Mouse (Mus musculus): ENCODE data around the gene Abcc8. TPM values are rescaled to one million over a fixed set of nuclear protein-coding genes. Genes with fewer than 3 reads are reported as not detected.

Abcc8 gene
- total and polyA plus RNA-seq, 3 experiments, result not detected

DNA sequence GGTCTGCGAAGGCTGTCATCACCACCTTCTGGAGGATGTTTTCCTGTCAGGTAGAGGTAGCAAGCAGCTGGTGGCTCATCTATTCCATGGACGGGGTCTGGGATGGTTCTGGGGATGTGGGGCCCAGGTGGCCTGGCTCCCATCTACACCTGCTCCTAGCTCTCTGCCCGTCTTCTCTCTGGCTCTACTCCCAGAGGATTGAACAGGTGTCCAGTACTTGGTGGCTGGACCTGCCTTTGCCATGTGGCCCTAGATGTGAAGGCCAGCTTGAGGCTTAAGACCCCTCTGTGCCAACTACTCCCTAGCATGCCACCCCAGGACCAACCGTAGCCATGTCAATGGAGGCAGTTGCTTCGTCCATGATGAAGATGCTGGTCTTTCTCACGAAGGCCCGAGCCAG, 74.3 kb downstream of the Abcc8 start:
- Histone ChIP-seq H3K9me3 (replicated peaks; ENCODE audit: low read length) (no peaks in the 10 kb centered on the region), H3K27me3 (replicated peaks) (peaks cover 82% of the 10 kb centered on the region), H3K9ac (ENCODE audit: insufficient read depth, low read depth) (no peak overlapping the region), H3K79me2 (replicated peaks; ENCODE audit: control insufficient read depth, extremely low read depth, insufficient read depth, poor library complexity, severe bottlenecking) (no peaks in the 10 kb centered on the region), H3K4me3 (replicated peaks in 1 of 3; ENCODE audit: low read depth in 2 of 3, low read length in 2 of 3, poor library complexity in 1 of 3) (no peak overlapping the region), H3K4me2 (ENCODE audit: insufficient read depth, low read depth, poor library complexity, severe bottlenecking) (no peak overlapping the region), H3K36me3 (replicated peaks in 1 of 2; ENCODE audit: control insufficient read depth in 1 of 2, insufficient read depth in 1 of 2, low read length in 1 of 2) (no peaks in the 10 kb centered on the region), H3K27ac (ENCODE audit: insufficient read depth, low read depth) (no peak overlapping the region), H3K4me1 (ENCODE audit: control insufficient read depth in 1 of 2, insufficient read depth in 2 of 2) (no peaks in the 10 kb centered on the region)
- in situ Hi-C loops (cut with MboI; ENCODE audit: low pct_ligation_motif_present, low pct_unique_long_range_greater_than_20kb, low sequenced_read_pairs), result no loop called here
- TF ChIP-seq ELF1 (IDR thresholded peaks at IDR 0.05; ENCODE audit: low read depth, low read length), result no peak
- dilution Hi-C loops (cut with MboI; ENCODE audit: extremely low pct_ligation_motif_present, extremely low pct_unique_long_range_greater_than_20kb, low sequenced_read_pairs), result no loop called here
- DNase-seq (ENCODE audit: extremely low read depth), result no peak

DNA sequence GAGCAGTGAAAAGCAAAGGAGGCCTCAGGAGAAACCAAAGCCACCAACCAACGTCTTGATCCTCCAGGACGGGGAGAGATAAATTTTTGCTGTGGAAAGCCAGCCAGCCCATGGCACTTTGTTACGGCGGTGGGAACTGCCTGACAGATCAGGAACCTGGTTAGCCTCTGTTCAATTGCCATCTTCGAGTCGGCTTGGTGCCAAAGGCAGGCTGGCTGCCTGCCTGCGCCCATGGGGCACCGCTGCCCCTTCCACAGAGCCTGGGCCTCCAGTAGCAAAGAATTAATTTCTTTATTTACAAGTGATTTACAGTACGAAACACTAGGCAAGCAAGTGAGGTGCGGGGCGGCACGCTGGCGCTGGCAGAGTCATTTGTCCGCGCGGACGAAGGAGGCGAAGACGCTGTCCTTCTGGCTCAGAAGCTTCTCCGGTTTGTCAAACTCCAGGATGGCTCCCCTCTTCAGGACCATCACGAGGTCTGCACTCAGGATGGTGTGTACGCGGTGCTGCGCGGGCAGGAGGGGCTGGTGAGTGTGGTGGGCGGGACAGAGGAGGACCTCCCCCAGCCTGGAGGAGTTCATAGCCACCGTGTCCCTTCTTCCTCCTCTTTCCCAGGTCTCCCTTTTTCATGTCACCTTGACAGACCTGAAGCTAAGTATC, 75.4 kb downstream of the Abcc8 start:
- DNase-seq (ENCODE audit: extremely low read depth), result no peak
- Histone ChIP-seq H3K79me2 (replicated peaks; ENCODE audit: control insufficient read depth, extremely low read depth, insufficient read depth, poor library complexity, severe bottlenecking) (no peaks in the 10 kb centered on the region), H3K27ac (ENCODE audit: insufficient read depth, low read depth) (no peak overlapping the region), H3K9ac (ENCODE audit: insufficient read depth, low read depth) (no peak overlapping the region), H3K4me1 (ENCODE audit: control insufficient read depth in 1 of 2, insufficient read depth in 2 of 2) (no peaks in the 10 kb centered on the region), H3K36me3 (replicated peaks in 1 of 2; ENCODE audit: control insufficient read depth in 1 of 2, insufficient read depth in 1 of 2, low read length in 1 of 2) (no peaks in the 10 kb centered on the region), H3K9me3 (replicated peaks; ENCODE audit: low read length) (no peaks in the 10 kb centered on the region), H3K27me3 (replicated peaks) (peaks cover 84% of the 10 kb centered on the region), H3K4me3 (replicated peaks in 1 of 3; ENCODE audit: low read depth in 2 of 3, low read length in 2 of 3, poor library complexity in 1 of 3) (no peak overlapping the region), H3K4me2 (ENCODE audit: insufficient read depth, low read depth, poor library complexity, severe bottlenecking) (no peak overlapping the region)
- TF ChIP-seq ZC3H11A (IDR thresholded peaks at IDR 0.05; ENCODE audit: low read depth, low read length) (no peak), RCOR1 (conservative IDR thresholded peaks at IDR 0.05; ENCODE audit: low read depth, low read length) (no peak), HCFC1 (IDR thresholded peaks at IDR 0.05; ENCODE audit: low read depth, low read length) (no peak), TBP (conservative IDR thresholded peaks at IDR 0.05; ENCODE audit: low read depth, low read length) (no peak), MAZ (IDR thresholded peaks at IDR 0.05; ENCODE audit: low read depth, low read length) (no peak), E2F4 (IDR thresholded peaks at IDR 0.05; ENCODE audit: insufficient replicate concordance, low read depth, low read length) (no peak), MYC (IDR thresholded peaks at IDR 0.05; ENCODE audit: low read depth, low read length) (no peak), SMC3 (IDR thresholded peaks at IDR 0.05; ENCODE audit: low read depth, low read length) (no peak)
- dilution Hi-C loops (cut with MboI; ENCODE audit: extremely low pct_ligation_motif_present, extremely low pct_unique_long_range_greater_than_20kb, low sequenced_read_pairs) (no loop called here), in situ Hi-C loops (cut with MboI; ENCODE audit: low pct_ligation_motif_present, low pct_unique_long_range_greater_than_20kb, low sequenced_read_pairs) (no loop called here)

DNA sequence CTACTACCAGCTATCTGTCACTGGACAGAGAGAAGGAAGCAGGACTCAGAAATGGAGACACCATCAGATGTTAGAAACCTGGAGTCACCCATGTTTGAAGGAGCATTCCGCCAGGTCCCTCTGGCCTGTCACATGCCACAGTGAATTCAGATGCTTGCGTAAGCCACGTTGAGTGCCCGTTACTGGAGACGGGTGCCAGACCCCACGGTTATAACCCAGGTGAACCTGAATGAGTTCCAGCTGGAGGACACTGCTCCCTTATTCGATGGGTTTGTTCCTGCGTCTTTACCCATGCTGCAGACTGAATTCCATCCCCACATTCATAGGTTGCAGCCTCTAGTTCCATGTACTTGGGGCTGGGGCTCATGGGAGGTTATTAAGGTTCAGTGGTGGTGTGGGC, 76.1 kb downstream of the Abcc8 start:
- Histone ChIP-seq H3K4me2 (ENCODE audit: insufficient read depth, low read depth, poor library complexity, severe bottlenecking) (no peak overlapping the region), H3K36me3 (replicated peaks in 1 of 2; ENCODE audit: control insufficient read depth in 1 of 2, insufficient read depth in 1 of 2, low read length in 1 of 2) (no peaks in the 10 kb centered on the region), H3K9me3 (replicated peaks; ENCODE audit: low read length) (no peaks in the 10 kb centered on the region), H3K27ac (ENCODE audit: insufficient read depth, low read depth) (no peak overlapping the region), H3K79me2 (replicated peaks; ENCODE audit: control insufficient read depth, extremely low read depth, insufficient read depth, poor library complexity, severe bottlenecking) (no peaks in the 10 kb centered on the region), H3K9ac (ENCODE audit: insufficient read depth, low read depth) (no peak overlapping the region), H3K4me1 (ENCODE audit: control insufficient read depth in 1 of 2, insufficient read depth in 2 of 2) (no peaks in the 10 kb centered on the region), H3K27me3 (replicated peaks) (peaks cover 85% of the 10 kb centered on the region), H3K4me3 (replicated peaks in 1 of 3; ENCODE audit: low read depth in 2 of 3, low read length in 2 of 3, poor library complexity in 1 of 3) (no peak overlapping the region)
- dilution Hi-C loops (cut with MboI; ENCODE audit: extremely low pct_ligation_motif_present, extremely low pct_unique_long_range_greater_than_20kb, low sequenced_read_pairs) (no loop called here), in situ Hi-C loops (cut with MboI; ENCODE audit: low pct_ligation_motif_present, low pct_unique_long_range_greater_than_20kb, low sequenced_read_pairs) (no loop called here)
- no peak for DNase-seq (ENCODE audit: extremely low read depth)
- no peak for TF ChIP-seq ZKSCAN1 (IDR thresholded peaks at IDR 0.05; ENCODE audit: borderline replicate concordance, low read depth, low read length)
- no peak for TF ChIP-seq RAD21 (IDR thresholded peaks at IDR 0.05; ENCODE audit: low read depth, low read length)
- no peak for TF ChIP-seq ZMIZ1 (IDR thresholded peaks at IDR 0.05; ENCODE audit: low read depth, low read length)
- TF ChIP-seq BHLHE40 (IDR thresholded peaks at IDR 0.05; ENCODE audit: low read depth, low read length), result no peak
- no peak for TF ChIP-seq CHD2 (IDR thresholded peaks at IDR 0.05; ENCODE audit: low read length)
- TF ChIP-seq MAX (IDR thresholded peaks at IDR 0.05; ENCODE audit: low read length), result no peak
- no peak for TF ChIP-seq NRF1 (IDR thresholded peaks at IDR 0.05; ENCODE audit: low read depth, low read length)
- no peak for TF ChIP-seq JUN (IDR thresholded peaks at IDR 0.05; ENCODE audit: insufficient read depth, low read depth, low read length)
- TF ChIP-seq ZNF384 (IDR thresholded peaks at IDR 0.05; ENCODE audit: low read depth, low read length), result no peak
- no peak for TF ChIP-seq POLR2AphosphoS2 (IDR thresholded peaks at IDR 0.05; ENCODE audit: low read depth, low read length)
- no peak for TF ChIP-seq CHD1 (IDR thresholded peaks at IDR 0.05; ENCODE audit: low read depth, low read length)
- TF ChIP-seq GABPA (IDR thresholded peaks at IDR 0.05; ENCODE audit: insufficient replicate concordance, low read depth, low read length), result no peak
- TF ChIP-seq MYC (IDR thresholded peaks at IDR 0.05; ENCODE audit: low read depth, low read length), result no peak
- TF ChIP-seq CTCF (conservative IDR thresholded peaks at IDR 0.05 in 1 of 2, IDR thresholded peaks at IDR 0.05 in 1 of 2; ENCODE audit: low read depth in 2 of 2, low read length in 2 of 2), result no peak
- TF ChIP-seq ZC3H11A (IDR thresholded peaks at IDR 0.05; ENCODE audit: low read depth, low read length), result no peak
- no peak for TF ChIP-seq ETS1 (conservative IDR thresholded peaks at IDR 0.05; ENCODE audit: low read depth, low read length)
- no peak for TF ChIP-seq PAX5 (IDR thresholded peaks at IDR 0.05; ENCODE audit: low read length)
- TF ChIP-seq HCFC1 (IDR thresholded peaks at IDR 0.05; ENCODE audit: low read depth, low read length), result no peak
- no peak for TF ChIP-seq TCF12 (IDR thresholded peaks at IDR 0.05; ENCODE audit: low read depth, low read length)

Measured in CH12.LX (cell line).